Mouse (Mus musculus) urinary bladder, adult 18-20 months (tissue): ENCODE results near the gene Sqstm1.
"Not testable (repeated sequence)": the region's sequence is repeated elsewhere in the genome, so short reads cannot be mapped to it uniquely, and the experiment has no call there.

Experiments
- DNase-seq, 2 experiments: peaks; one replicate each; pipeline ENCODE4 v3.0.0; 2022; ENCODE audit warnings: low spot score in 2 of 2, mixed read lengths in 2 of 2

Gene Sqstm1

GRCm38 (mm10) chr11:50177111-50177510 lies 33.5 kb downstream of the Sqstm1 start:
- no peak for DNase-seq

- no peak for DNase-seq
These were observed 34.3 kb downstream of the Sqstm1 start for GRCm38 (mm10) chr11:50176351-50176750.

- DNase-seq: peak; percentile 95 to 96
These were observed 35.9 kb downstream of the Sqstm1 start for GRCm38 (mm10) chr11:50174730-50175187.

- DNase-seq: not testable (repeated sequence)
These were observed 36.4 kb downstream of the Sqstm1 start, which contains the start of gene Mrnip for GRCm38 (mm10) chr11:50174111-50174729. Mrnip (plus strand) TSS chr11:50174444.

- no peak for DNase-seq
These were observed 42.3 kb downstream of the Sqstm1 start for GRCm38 (mm10) chr11:50168352-50168751.

- DNase-seq: no peak
These were observed 48.1 kb downstream of the Sqstm1 start for GRCm38 (mm10) chr11:50162338-50163050.

- DNase-seq: peak in 1 of 2 experiments; percentile 46
These were observed 48.9 kb downstream of the Sqstm1 start for GRCm38 (mm10) chr11:50161578-50162304.

- DNase-seq: no peak
These were observed 51.3 kb downstream of the Sqstm1 start for GRCm38 (mm10) chr11:50159347-50159746.

- no peak for DNase-seq
These were observed 52.3 kb downstream of the Sqstm1 start for GRCm38 (mm10) chr11:50158346-50158745.

GRCm38 (mm10) chr11:50156725-50157258 lies 53.8 kb downstream of the Sqstm1 start:
- DNase-seq: no peak

- no peak for DNase-seq
These were observed 54.8 kb downstream of the Sqstm1 start for GRCm38 (mm10) chr11:50155785-50156184.

GRCm38 (mm10) chr11:50154777-50155520 lies 55.7 kb downstream of the Sqstm1 start:
- DNase-seq: no peak

- DNase-seq: no peak
These were observed 56.5 kb downstream of the Sqstm1 start for GRCm38 (mm10) chr11:50154166-50154565.

GRCm38 (mm10) chr11:50151374-50151773 lies 59.3 kb downstream of the Sqstm1 start:
- no peak for DNase-seq

- no peak for DNase-seq
These were observed 61.0 kb downstream of the Sqstm1 start for GRCm38 (mm10) chr11:50149603-50150150.
